Mouse (Mus musculus) midbrain, embryonic 16.5 days (tissue): ENCODE measurements at regions not wholly inside any gene's neighbourhood (a gene's known extent, or its start where the extent isn't known, plus 50 kb on each side); places are given as distances from the start of the nearest gene placed in this dataset.

Experiments
- ATAC-seq: fragments of 200-750 bp; cut with Nextera tagmentation; 2 replicates; pipeline ENCODE4 v1.8.0; 2017; ENCODE audit warnings: moderate TSS enrichment
- H3K27ac ChIP-seq: fragments of 300-500 bp; sonication (generic); 2 replicates; pipeline ENCODE4 v1.5.1; 2014; ENCODE audit warnings: mild to moderate bottlenecking, low read length, mixed read lengths
- H3K27me3 ChIP-seq: fragments of 300-500 bp; sonication (generic); 2 replicates; pipeline ENCODE4 v1.6.1; 2014; ENCODE audit warnings: low read depth, low read length, mixed read lengths; ENCODE audit not compliant: control insufficient read depth, insufficient read depth
- H3K36me3 ChIP-seq: fragments of 300-500 bp; sonication (generic); 2 replicates; pipeline ENCODE4 v1.6.1; 2014; ENCODE audit warnings: mild to moderate bottlenecking, low read length, moderate library complexity, mixed read lengths; ENCODE audit not compliant: control insufficient read depth, insufficient read depth
- H3K4me1 ChIP-seq: fragments of 300-500 bp; sonication (generic); 2 replicates; pipeline ENCODE4 v1.6.1; 2014; ENCODE audit warnings: mild to moderate bottlenecking, low read length, mixed read lengths; ENCODE audit not compliant: control insufficient read depth, insufficient read depth
- H3K4me2 ChIP-seq: fragments of 300-500 bp; sonication (generic); 2 replicates; pipeline ENCODE4 v1.6.1; 2014; ENCODE audit warnings: mild to moderate bottlenecking, low read length, mixed read lengths
- H3K4me3 ChIP-seq: fragments of 300-500 bp; sonication (generic); 2 replicates; pipeline ENCODE4 v1.5.1; 2014; ENCODE audit warnings: low read depth, mild to moderate bottlenecking, low read length, moderate library complexity, mixed read lengths
- H3K9ac ChIP-seq: fragments of 300-500 bp; sonication (generic); 2 replicates; pipeline ENCODE4 v1.6.1; 2014; ENCODE audit warnings: low read depth, low read length, mixed read lengths
- H3K9me3 ChIP-seq: fragments of 300-500 bp; sonication (generic); replicated peaks from 2 replicates; pipeline ENCODE4 v1.6.1; 2014; ENCODE audit warnings: mild to moderate bottlenecking, low read length, mixed read lengths; ENCODE audit not compliant: control insufficient read depth, poor library complexity, severe bottlenecking
- WGBS: fragments of 180-500 bp; shearing (Covaris S2); extraction: QIAGEN DNeasy Blood & Tissue Kit; methylation state at CpG from one replicate; pipeline ENCODE4 v1.1.7; 2014; 5-methylcytosine and 5-hydroxymethylcytosine counted together

DNA sequence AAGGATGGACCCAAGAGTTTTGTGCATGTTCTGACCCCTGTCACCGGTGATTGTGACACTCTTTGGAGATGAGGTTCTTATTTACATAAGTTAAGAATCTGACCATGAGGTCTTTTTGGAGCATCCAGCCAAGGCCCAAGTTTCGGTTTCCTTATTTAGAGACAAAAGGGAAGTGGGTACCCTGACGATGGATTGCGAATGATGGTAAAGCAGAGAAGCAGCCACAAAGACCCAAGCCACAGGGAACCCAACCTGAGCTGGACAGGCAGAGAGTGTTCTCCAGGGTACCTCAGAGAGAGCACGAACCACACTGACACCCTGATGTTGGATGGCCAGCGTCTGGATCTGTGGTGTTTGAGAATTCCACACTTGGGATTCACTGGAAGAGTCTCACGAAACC, 100.8 kb upstream of the L3mbtl4 start:
- Histone ChIP-seq H3K4me2 (no peak overlapping the region), H3K9ac (no peak overlapping the region), H3K27me3 (no peaks in the 10 kb centered on the region), H3K36me3 (no peaks in the 10 kb centered on the region), H3K4me3 (no peak overlapping the region), H3K4me1 (no peaks in the 10 kb centered on the region), H3K9me3 (no peaks in the 10 kb centered on the region), H3K27ac (no peak overlapping the region)
- ATAC-seq, result no peak
- 88% methylated on average over 7 of the region's 7 CpGs for WGBS

DNA sequence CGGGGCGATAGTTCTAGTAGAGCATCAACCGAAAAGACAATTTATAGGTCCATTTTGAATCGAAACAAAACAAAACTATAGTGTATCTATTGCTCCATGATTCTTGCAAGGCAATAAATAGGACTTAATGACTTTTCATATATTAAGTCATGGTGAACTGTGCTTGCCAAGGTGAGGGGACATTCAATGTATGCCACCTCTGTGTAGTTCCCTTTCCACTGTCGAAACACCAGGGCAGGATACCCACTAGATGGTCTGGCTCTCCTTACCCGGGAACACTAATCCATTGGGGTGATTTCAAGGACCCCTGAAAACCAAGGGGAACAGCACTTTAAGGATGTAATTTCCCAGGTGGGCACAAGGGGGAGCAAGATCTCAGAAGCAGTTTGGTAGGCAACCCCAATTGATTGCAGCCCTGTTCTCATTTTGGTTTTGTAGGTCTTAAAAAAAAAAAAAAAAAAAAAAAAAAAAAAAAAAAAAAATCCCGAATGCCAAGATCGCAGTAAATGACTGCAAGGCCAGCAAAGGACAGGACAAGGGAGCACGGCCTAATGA, 96.9 kb upstream of the L3mbtl4 start:
- Histone ChIP-seq H3K27ac (no peak overlapping the region), H3K36me3 (no peaks in the 10 kb centered on the region), H3K9me3 (no peaks in the 10 kb centered on the region), H3K4me3 (no peak overlapping the region), H3K9ac (no peak overlapping the region), H3K4me2 (no peak overlapping the region), H3K27me3 (no peaks in the 10 kb centered on the region), H3K4me1 (no peaks in the 10 kb centered on the region)
- 70% methylated on average over 9 of the region's 9 CpGs for WGBS
- ATAC-seq, result no peak

DNA sequence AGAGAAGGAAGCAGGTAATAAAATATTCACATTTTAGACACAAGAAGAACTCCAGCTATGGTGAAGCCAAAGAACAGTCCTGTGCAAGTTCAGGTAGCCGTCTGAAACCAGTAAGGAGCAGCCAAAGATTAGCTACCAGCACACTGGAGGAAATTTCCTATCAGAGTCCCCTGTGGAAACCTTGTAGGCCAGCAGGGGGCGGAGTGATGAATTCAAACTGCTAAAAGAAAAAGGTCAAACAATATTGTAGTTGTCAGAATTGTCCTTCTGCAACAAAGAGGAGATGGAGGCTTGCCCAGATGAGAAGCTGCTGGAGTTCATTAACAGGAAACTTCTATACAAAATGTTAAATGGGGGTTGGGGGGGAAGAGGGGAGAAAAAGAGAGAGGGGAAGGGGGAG, 95.8 kb upstream of the L3mbtl4 start:
- Histone ChIP-seq H3K36me3 (no peaks in the 10 kb centered on the region), H3K4me2 (no peak overlapping the region), H3K4me3 (no peak overlapping the region), H3K27me3 (no peaks in the 10 kb centered on the region), H3K9ac (no peak overlapping the region), H3K27ac (no peak overlapping the region), H3K4me1 (no peaks in the 10 kb centered on the region), H3K9me3 (no peaks in the 10 kb centered on the region)
- WGBS, result 31% methylated on average over 2 of the region's 2 CpGs
- ATAC-seq, result no peak

DNA sequence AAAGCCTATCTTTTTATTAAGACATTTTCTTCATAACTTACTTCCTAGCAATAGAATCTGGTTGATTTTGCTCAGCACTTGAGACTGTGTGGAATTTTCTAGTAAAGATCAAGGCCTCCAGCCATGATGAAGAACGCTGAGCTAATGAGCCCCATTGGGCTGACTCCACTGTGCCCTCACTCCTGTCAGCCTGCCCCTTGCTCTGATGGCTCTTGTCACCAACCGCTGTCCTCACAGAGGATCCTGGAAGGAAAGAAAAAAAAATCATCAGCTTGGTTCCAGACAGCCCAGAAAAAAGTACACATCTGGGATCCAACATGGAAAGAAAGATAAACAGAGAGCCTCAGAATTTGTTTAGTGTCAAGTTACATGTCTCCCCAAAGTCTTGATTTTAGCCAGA, 88.2 kb upstream of the L3mbtl4 start:
- no peak overlapping the region for H3K9ac ChIP-seq
- no peak overlapping the region for H3K27ac ChIP-seq
- no peaks in the 10 kb centered on the region for H3K36me3 ChIP-seq
- 60% methylated on average over 2 of the region's 2 CpGs for WGBS
- no peak overlapping the region for H3K4me3 ChIP-seq
- H3K27me3 ChIP-seq, result no peaks in the 10 kb centered on the region
- no peaks in the 10 kb centered on the region for H3K9me3 ChIP-seq
- H3K4me2 ChIP-seq, result no peak overlapping the region
- no peak for ATAC-seq
- H3K4me1 ChIP-seq, result no peaks in the 10 kb centered on the region

DNA sequence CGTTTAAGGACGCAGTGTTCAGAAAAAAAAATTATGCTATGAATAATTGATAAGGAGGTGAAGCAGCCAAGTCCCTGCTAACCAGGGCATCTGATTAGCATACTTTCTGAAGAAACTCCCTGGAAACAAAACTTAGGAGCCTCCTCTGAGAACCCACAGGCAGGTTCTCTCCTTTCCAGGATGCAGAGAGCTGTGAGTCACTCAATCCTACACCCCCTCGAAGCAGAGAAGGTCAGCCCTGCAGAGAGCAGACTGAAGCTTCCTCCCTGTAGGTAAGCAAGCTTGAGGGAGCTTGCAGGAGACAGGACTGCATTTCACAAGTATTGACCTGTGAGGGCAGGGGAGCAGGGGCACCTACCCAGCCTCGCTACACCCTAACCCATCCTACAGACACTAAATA, 83.7 kb upstream of the L3mbtl4 start:
- H3K9ac ChIP-seq, result no peak overlapping the region
- H3K4me2 ChIP-seq, result no peak overlapping the region
- no peaks in the 10 kb centered on the region for H3K27me3 ChIP-seq
- WGBS, result 66% methylated on average over 4 of the region's 4 CpGs
- no peak overlapping the region for H3K27ac ChIP-seq
- H3K4me3 ChIP-seq, result no peak overlapping the region
- H3K4me1 ChIP-seq, result no peaks in the 10 kb centered on the region
- no peaks in the 10 kb centered on the region for H3K36me3 ChIP-seq
- no peaks in the 10 kb centered on the region for H3K9me3 ChIP-seq
- no peak for ATAC-seq

DNA sequence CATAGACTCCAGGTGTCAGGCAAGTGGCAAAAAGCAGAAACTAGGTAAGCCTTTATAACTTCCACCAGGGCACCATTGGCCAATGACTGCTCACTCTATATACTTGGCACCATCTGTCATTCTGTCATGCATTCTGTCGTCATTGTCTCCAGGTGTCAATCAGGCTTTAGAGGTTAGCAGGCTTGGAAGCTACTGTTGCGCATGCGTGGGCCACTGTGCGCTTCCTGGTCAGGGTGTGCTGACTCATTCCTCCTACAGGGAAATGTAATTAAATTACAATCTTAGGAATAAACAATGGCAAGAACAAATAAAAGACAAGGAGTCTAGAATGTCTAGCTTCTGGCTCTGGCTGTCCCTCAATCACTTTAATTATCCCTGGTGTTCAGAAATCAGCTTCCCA, 68.1 kb upstream of the L3mbtl4 start:
- H3K27me3 ChIP-seq, result no peaks in the 10 kb centered on the region
- H3K9ac ChIP-seq, result no peak overlapping the region
- no peak for ATAC-seq
- peaks cover 1% of the 10 kb centered on the region for H3K4me1 ChIP-seq
- no peak overlapping the region for H3K27ac ChIP-seq
- H3K36me3 ChIP-seq, result no peaks in the 10 kb centered on the region
- 78% methylated on average over 4 of the region's 4 CpGs for WGBS
- no peak overlapping the region for H3K4me2 ChIP-seq
- 0 out of 2 replicates have a peak, but pooled peaks cover 2% of the 10 kb centered on the region for H3K9me3 ChIP-seq
- no peak overlapping the region for H3K4me3 ChIP-seq

DNA sequence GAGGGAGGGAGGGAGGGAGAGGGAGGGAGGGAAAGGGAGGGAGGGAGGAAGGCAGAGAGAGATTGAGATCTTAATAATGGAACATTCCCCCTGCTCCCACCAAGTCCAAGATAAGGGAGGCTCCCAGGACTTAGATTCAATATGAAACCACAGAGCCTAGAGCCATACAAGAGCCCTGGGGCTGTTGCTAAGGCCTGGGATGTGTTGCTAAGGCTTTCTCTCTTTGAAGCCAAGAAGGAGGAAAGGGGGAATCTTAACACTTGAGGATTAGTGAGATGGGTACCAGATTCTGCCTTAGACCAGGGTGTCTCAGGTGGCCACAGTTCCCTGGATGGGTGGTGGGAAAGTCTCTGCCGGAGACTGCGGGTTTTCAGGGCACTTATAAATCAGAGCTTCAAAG, 64.8 kb upstream of the L3mbtl4 start:
- peak; percentile 72 for ATAC-seq
- peaks cover 5% of the 10 kb centered on the region for H3K4me1 ChIP-seq
- 48% methylated on average over 2 of the region's 2 CpGs for WGBS

DNA sequence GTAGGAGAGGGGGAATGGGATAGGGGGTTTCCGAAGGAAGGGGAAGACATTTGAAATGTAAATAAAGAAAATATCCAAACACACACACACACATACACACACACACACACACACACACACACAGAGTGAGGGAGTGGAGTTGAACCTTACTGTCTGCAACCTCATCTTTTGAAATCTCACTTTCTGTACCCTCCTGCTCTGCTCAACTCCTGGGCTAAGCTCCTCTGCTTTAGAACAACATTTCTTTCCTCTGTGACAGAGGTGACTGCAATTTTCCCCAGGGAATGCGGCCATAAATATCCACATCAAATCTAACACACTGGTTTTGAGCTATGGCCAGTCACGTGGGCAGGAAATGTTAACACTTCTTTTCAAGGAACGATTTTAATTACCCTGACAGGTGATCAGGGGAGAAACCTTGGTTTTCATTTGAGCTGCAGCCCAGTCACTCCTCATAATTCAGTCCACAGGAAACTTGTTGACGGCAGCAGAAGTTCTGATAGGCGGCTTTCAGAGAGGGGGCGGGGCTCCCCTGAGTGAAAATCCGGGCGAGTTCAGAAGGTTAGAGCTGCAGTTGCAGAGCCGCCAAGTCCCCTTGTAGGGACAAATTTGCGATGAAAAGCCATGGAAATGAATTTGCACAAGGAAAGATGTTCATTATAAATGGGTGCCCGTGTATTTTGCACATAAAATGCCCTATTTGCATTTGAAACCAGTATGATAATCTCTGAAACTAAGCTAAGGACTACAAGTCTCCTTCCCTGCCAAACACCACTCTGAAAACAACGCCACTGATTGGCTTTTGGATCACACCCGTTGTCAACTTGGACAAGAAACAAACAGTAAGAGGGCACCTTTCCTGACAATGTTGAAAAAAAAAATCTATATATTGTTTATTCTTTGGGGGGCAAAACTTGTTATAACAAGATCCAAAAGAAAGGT, 63.0 kb upstream of the L3mbtl4 start:
- no peaks in the 10 kb centered on the region for H3K9me3 ChIP-seq
- no peak overlapping the region for H3K4me3 ChIP-seq
- peaks cover 5% of the 10 kb centered on the region for H3K4me1 ChIP-seq
- H3K27ac ChIP-seq, result no peak overlapping the region
- H3K4me2 ChIP-seq, result peak overlapping the region; percentile 43
- H3K27me3 ChIP-seq, result no peaks in the 10 kb centered on the region
- H3K9ac ChIP-seq, result no peak overlapping the region
- ATAC-seq, result no peak
- 19% methylated on average over 14 of the region's 14 CpGs for WGBS
- no peaks in the 10 kb centered on the region for H3K36me3 ChIP-seq

More for the DNA sequence above, 64.8 kb upstream of the L3mbtl4 start:
- H3K27ac ChIP-seq, result no peak overlapping the region
- no peaks in the 10 kb centered on the region for H3K27me3 ChIP-seq
- H3K4me2 ChIP-seq, result no peak overlapping the region
- no peaks in the 10 kb centered on the region for H3K36me3 ChIP-seq
- H3K4me3 ChIP-seq, result no peak overlapping the region
- no peak overlapping the region for H3K9ac ChIP-seq
- no peaks in the 10 kb centered on the region for H3K9me3 ChIP-seq

DNA sequence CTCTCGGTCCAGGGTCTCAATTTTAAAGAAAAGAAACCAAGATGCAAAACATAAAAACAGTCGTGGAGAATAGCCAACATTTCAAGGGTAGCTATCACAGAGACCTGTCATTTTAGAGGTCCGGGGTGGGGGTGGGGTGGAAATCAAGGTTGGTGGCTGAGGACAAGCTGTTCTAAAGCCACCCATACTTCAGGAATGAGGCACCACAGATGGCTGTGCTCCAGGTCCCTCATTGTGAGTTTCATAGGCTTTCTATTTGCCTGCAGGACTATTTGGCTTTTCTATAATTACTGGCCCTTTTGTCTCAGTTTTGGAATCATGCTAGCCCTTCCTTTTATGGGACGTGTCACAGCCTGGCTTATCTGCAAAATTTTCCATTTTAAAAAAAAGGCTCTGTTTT, 55.4 kb upstream of the L3mbtl4 start:
- H3K9me3 ChIP-seq, result no peaks in the 10 kb centered on the region
- H3K4me1 ChIP-seq, result no peaks in the 10 kb centered on the region
- H3K4me2 ChIP-seq, result no peak overlapping the region
- 77% methylated on average over 4 of the region's 4 CpGs for WGBS
- no peak overlapping the region for H3K4me3 ChIP-seq
- no peak overlapping the region for H3K9ac ChIP-seq
- ATAC-seq, result no peak
- no peak overlapping the region for H3K27ac ChIP-seq
- no peaks in the 10 kb centered on the region for H3K36me3 ChIP-seq
- H3K27me3 ChIP-seq, result no peaks in the 10 kb centered on the region
